Mouse (Mus musculus): ENCODE results near the gene Lrfn3.

DNA sequence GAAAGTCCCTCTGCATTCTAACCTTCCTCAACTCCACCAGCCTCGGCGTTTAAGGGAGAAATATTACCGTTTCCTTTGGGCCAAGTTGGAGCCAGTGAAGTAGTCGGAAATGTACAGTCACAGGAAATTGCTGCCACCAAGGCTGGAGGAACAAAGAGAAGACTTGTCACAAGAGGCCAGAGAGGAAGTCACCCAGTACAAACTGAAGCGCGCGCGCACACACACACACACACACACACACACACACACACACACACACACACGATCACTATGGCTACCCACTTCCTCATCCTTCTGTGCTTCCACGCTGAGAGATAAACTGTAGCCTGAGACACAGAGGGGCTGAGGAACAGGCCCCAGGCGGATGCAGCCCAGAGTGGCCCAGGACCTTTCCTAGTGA, 31.8 kb upstream of the Lrfn3 start:
- TF ChIP-seq GATA1 (IDR thresholded peaks at IDR 0.05; ENCODE audit: borderline replicate concordance, low read length), result no peak
- no peak for TF ChIP-seq FLI1 (IDR thresholded peaks at IDR 0.05; ENCODE audit: low read length)
